Mouse (Mus musculus) cortical plate, adult 2 months (tissue): ENCODE results near the gene Kctd6. TPM values are rescaled to one million over a fixed set of nuclear protein-coding genes. Genes with fewer than 3 reads are reported as not detected.
"Not testable (repeated sequence)": the region's sequence is repeated elsewhere in the genome, so short reads cannot be mapped to it uniquely, and the experiment has no call there.

ENCODE experiments used
- H3K27ac ChIP-seq: fragments of 200-500 bp; 2 replicates; pipeline ENCODE4 v1.5.1; 2012; ENCODE audit warnings: low read length, control low read depth, inconsistent platforms; ENCODE audit not compliant: insufficient read depth
- H3K4me1 ChIP-seq: fragments of 200-500 bp; 2 replicates; pipeline ENCODE4 v1.6.1; 2011; ENCODE audit warnings: low read length; ENCODE audit not compliant: control insufficient read depth, insufficient read depth
- H3K4me3 ChIP-seq: fragments of 200-500 bp; 2 replicates; pipeline ENCODE4 v1.5.1; 2011; ENCODE audit warnings: mild to moderate bottlenecking, low read length, control low read depth; ENCODE audit not compliant: insufficient read depth
- CTCF ChIP-seq: fragments of 200-500 bp; IDR thresholded peaks from 2 replicates; pipeline ENCODE4 v1.5.1; 2011; ENCODE audit warnings: mild to moderate bottlenecking, control low read depth, low read length; ENCODE audit not compliant: insufficient read depth; ENCODE audit errors: extremely low read depth
- POLR2A ChIP-seq: fragments of 200-500 bp; IDR thresholded peaks from 2 replicates; pipeline ENCODE4 v1.6.1; 2011; ENCODE audit warnings: mild to moderate bottlenecking, low read length, control low read depth; ENCODE audit not compliant: insufficient read depth; ENCODE audit errors: extremely low read depth
- polyA plus RNA-seq: library from polyadenylated mRNA; depleted of rRNA; stranded (reverse); fragments of >200 nt; gene quantifications from 2 replicates; pipeline ENCODE4 v1.2.3, GENCODE M21; 2012; rRNA removed

Kctd6 gene
- polyA plus RNA-seq, 1 experiment = 36.7 TPM

GRCm38 (mm10) chr14:8258752-8259151 is 44.8 kb downstream of the Kctd6 start:
- H3K27ac ChIP-seq = no peak overlapping the region
- TF ChIP-seq CTCF (no peak), POLR2A (no peak)
- H3K4me3 ChIP-seq = no peak overlapping the region
- H3K4me1 ChIP-seq = no peaks in the 10 kb centered on the region

GRCm38 (mm10) chr14:8259166-8259565 is 45.2 kb downstream of the Kctd6 start, which contains the start of gene Acox2:
TSS of gene Acox2 (minus strand) at chr14:8259353.
- Histone ChIP-seq H3K4me1 (no peaks in the 10 kb centered on the region), H3K4me3 (no peak within 1 kb of the TSS), H3K27ac (no peak within 1 kb of the TSS)
- TF ChIP-seq POLR2A = no peak
- no peak for TF ChIP-seq CTCF

GRCm38 (mm10) chr14:8260214-8260613 is 46.3 kb downstream of the Kctd6 start:
- Histone ChIP-seq H3K4me3 (no peak overlapping the region), H3K4me1 (no peaks in the 10 kb centered on the region), H3K27ac (no peak overlapping the region)
- TF ChIP-seq POLR2A (no peak), CTCF (no peak)

- Histone ChIP-seq H3K27ac (no peak overlapping the region), H3K4me3 (no peak overlapping the region), H3K4me1 (no peaks in the 10 kb centered on the region)
- TF ChIP-seq POLR2A (no peak), CTCF (no peak)
These were observed 48.3 kb downstream of the Kctd6 start for GRCm38 (mm10) chr14:8262242-8262641.

DNA sequence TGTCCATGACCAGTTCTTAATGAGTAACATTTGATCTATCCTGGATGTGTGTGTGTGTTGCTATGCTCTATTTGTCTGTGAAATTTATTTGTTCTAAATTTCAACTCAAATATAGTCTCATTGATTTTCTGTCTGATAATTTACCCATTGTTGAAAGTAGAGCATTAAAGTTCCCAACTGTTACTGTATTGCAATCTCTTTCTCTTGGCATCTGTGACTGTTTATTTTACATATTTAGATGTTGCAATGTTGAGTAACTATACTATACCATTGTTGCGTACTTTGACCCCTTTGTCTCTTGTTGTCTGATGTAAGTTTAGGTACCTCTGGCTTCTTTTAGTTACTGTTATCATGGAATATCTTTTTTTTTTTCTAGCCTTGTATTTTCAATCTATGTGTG is 50.4 kb downstream of the Kctd6 start:
- Histone ChIP-seq H3K4me1 (no peaks in the 10 kb centered on the region), H3K27ac (no peak overlapping the region), H3K4me3 (no peak overlapping the region)
- no peak for TF ChIP-seq POLR2A
- no peak for TF ChIP-seq CTCF

DNA sequence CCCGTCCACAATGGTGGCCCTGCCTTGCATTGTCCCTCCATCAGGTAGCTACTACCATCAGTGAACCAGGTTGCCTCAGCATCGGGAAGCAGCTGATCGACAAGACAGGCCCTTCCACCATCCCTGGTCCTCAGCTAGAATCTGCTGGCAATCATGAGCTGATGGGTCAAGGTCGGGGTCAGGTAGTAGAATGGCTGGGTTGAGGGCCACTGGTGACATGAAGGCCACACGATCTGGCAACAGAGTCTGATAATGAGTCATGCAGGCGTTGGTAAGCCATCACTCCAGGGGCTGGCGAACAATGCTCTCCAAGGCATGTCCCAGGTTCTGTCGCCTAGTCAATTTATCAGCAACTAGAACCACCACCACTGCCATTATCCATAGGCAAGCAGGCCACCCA is 57.3 kb downstream of the Kctd6 start:
- H3K4me3 ChIP-seq, H3K4me1 ChIP-seq: not testable (repeated sequence)

More for the DNA sequence above, 57.3 kb downstream of the Kctd6 start:
- H3K27ac ChIP-seq = not testable (repeated sequence)

Other genes with a start within 250 kb of the Kctd6 start
- 0.02 and 0.04 TPM in 2 replicates for gene Dnase1l3, start 219.6 kb upstream of the Kctd6 start, polyA plus RNA-seq
- 53.3 and 55.5 TPM in 2 replicates for gene Abhd6, start 211.2 kb upstream of the Kctd6 start, polyA plus RNA-seq
- 30.9 and 32.3 TPM in 2 replicates for gene Rpp14, start 133.8 kb upstream of the Kctd6 start, polyA plus RNA-seq
- 39.4 and 41.6 TPM in 2 replicates for gene Pxk, start 115.9 kb upstream of the Kctd6 start, polyA plus RNA-seq
- 198 and 200 TPM in 2 replicates for gene Pdhb, start 41.1 kb upstream of the Kctd6 start, polyA plus RNA-seq
- gene Acox2, start 45.2 kb downstream of the Kctd6 start, polyA plus RNA-seq = 0.06 TPM in 2 replicates
- 498 and 520 TPM in 2 replicates for gene Fam107a, start 103.9 kb downstream of the Kctd6 start, polyA plus RNA-seq
- gene Oit1, start 164.6 kb downstream of the Kctd6 start, polyA plus RNA-seq = not detected in 2 replicates